Mouse (Mus musculus) kidney, embryonic 16.5 days (tissue): Measurements from ENCODE around the gene Cttnbp2nl. TPM values are rescaled to one million over a fixed set of nuclear protein-coding genes. Genes with fewer than 3 reads are reported as not detected.

Experiments
- ATAC-seq: fragments of 200-750 bp; cut with Nextera tagmentation; 2 replicates; pipeline ENCODE4 v1.8.0; 2017; ENCODE audit warnings: moderate TSS enrichment; ENCODE audit not compliant: low FRiP score, low TSS enrichment
- H3K27ac ChIP-seq: fragments of 300-500 bp; sonication (generic); 2 replicates; pipeline ENCODE4 v1.5.1; 2014; ENCODE audit warnings: low read length
- H3K27me3 ChIP-seq: fragments of 300-500 bp; sonication (generic); 2 replicates; pipeline ENCODE4 v1.6.1; 2014; ENCODE audit warnings: low read length, control low read depth, mixed read lengths; ENCODE audit not compliant: insufficient read depth
- H3K36me3 ChIP-seq: fragments of 300-500 bp; sonication (generic); 2 replicates; pipeline ENCODE4 v1.6.1; 2014; ENCODE audit warnings: low read length, control low read depth, mixed read lengths; ENCODE audit not compliant: insufficient read depth
- H3K4me1 ChIP-seq: fragments of 300-500 bp; sonication (generic); 2 replicates; pipeline ENCODE4 v1.6.1; 2014; ENCODE audit warnings: low read length, control low read depth, mixed read lengths; ENCODE audit not compliant: insufficient read depth
- H3K4me2 ChIP-seq: fragments of 300-500 bp; sonication (generic); replicated peaks from 2 replicates; pipeline ENCODE4 v1.6.1; 2014; ENCODE audit warnings: low read depth, low read length
- H3K4me3 ChIP-seq: fragments of 300-500 bp; sonication (generic); 2 replicates; pipeline ENCODE4 v1.5.1; 2014; ENCODE audit warnings: mild to moderate bottlenecking, low read length
- H3K9ac ChIP-seq: fragments of 300-500 bp; sonication (generic); replicated peaks from 2 replicates; pipeline ENCODE4 v1.6.1; 2014; ENCODE audit warnings: low read length
- H3K9me3 ChIP-seq: fragments of 300-500 bp; sonication (generic); 2 replicates; pipeline ENCODE4 v1.6.1; 2016; ENCODE audit warnings: low read length, control low read depth
- WGBS: fragments of 180-500 bp; shearing (Covaris S2); extraction: QIAGEN DNeasy Blood & Tissue Kit; methylation state at CpG from one replicate; pipeline ENCODE4 v1.1.7; 2014; 5-methylcytosine and 5-hydroxymethylcytosine counted together
- polyA plus RNA-seq: library from polyadenylated mRNA; unstranded; fragments of >200 nt; fragmentation: Nextera tagmentation; extraction: Ambion mirVana; gene quantifications from 2 replicates; pipeline ENCODE4 v1.2.1, GENCODE M21; 2015

Gene Cttnbp2nl
- polyA plus RNA-seq, 1 experiment from 2014 or later, result 28.6 TPM

DNA sequence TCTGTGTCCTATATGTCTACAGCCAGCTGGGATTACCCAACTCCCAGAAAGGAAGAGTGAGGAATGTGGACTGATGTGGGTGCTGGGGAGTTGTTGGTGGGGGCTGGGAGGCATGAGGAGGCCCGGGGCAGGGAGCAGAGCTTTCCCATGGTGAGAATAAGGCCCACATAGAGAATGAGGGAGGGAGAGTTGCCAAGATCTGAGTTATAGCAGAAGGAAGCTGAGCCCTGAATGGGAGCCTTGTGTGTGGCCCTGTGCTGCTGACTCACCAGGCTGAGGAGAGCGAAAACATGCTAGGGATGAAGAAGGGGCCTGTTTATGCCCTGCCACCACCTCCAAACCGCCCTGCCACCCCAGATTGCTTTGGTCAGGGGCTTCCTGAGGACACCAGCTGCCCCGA, 59.1 kb downstream of the Cttnbp2nl start:
- ATAC-seq, result peak; percentile 61
- no peaks in the 10 kb centered on the region for H3K27me3 ChIP-seq
- no peaks in the 10 kb centered on the region for H3K36me3 ChIP-seq
- no peak overlapping the region for H3K9ac ChIP-seq
- WGBS, result 44% methylated on average over 4 of the region's 4 CpGs
- peak overlapping the region; percentile 61 for H3K27ac ChIP-seq
- no peak overlapping the region for H3K4me2 ChIP-seq
- no peak overlapping the region for H3K4me3 ChIP-seq
- H3K4me1 ChIP-seq, result peaks cover 24% of the 10 kb centered on the region
- no peaks in the 10 kb centered on the region for H3K9me3 ChIP-seq

DNA sequence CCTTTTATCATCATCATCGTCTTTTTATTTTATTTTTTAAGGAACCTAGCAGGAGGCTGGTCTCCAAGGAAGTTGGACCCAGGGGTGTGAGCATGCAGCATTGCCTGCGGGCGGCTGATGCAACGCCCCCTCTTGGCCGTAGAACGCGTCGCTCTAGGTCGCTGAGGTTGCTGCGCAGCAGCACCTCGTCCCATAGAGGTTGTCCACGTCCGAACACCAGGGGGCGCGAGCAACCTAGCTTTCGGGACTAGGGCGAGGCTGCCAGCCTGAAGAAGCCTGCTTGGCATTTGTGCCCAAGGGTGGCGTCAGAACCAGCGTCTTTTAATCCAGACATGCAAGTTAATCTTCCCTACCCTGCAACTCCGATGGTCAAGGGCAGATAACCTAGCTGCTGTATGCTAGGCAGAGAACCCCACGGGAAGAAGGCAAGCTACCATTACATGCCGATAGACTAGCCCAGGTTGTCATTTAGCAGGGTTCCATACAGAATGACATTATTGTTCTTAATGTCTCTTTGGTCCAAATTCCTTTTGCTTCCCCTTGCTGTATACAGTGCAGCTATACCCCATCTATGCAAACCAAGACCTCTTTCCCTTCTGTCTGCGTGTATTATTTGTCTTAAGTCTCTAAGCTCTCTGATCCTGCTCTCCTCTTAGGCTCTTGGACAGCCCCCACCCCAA, 60.1 kb downstream of the Cttnbp2nl start:
- Histone ChIP-seq H3K9me3 (no peaks in the 10 kb centered on the region), H3K4me2 (peak overlapping the region; percentile 14; the same call in 1 of the 2 replicates), H3K4me1 (peaks cover 16% of the 10 kb centered on the region), H3K27ac (no peak overlapping the region), H3K27me3 (no peaks in the 10 kb centered on the region), H3K9ac (no peak overlapping the region), H3K4me3 (no peak overlapping the region), H3K36me3 (no peaks in the 10 kb centered on the region)
- 12% methylated on average over 23 of the region's 23 CpGs for WGBS
- peak; percentile 88 for ATAC-seq

DNA sequence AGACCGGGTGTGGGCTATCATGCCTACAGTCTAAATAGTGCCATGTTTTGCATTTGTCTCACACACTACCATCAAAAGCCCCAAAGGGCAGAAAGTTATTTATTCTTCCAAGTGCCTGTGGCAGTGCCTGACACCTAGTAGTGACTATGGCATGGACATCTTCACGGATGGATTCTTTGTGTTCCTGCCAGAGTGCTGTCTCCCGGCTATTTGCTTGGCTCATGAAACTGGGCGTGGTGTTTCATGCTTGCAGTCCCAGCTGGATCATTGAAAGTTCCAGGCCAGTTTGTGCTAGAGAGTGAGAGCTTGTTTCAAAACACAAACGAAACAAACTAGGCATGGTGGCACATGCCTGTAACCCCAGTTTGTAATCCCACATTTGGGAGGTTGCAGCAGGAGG, 61.2 kb downstream of the Cttnbp2nl start:
- no peak for ATAC-seq
- H3K36me3 ChIP-seq, result no peaks in the 10 kb centered on the region
- no peaks in the 10 kb centered on the region for H3K9me3 ChIP-seq
- peaks cover 13% of the 10 kb centered on the region for H3K4me1 ChIP-seq
- WGBS, result 68% methylated on average over 5 of the region's 5 CpGs
- no peak overlapping the region for H3K4me2 ChIP-seq
- H3K27me3 ChIP-seq, result no peaks in the 10 kb centered on the region
- H3K27ac ChIP-seq, result no peak overlapping the region
- no peak overlapping the region for H3K9ac ChIP-seq
- no peak overlapping the region for H3K4me3 ChIP-seq

DNA sequence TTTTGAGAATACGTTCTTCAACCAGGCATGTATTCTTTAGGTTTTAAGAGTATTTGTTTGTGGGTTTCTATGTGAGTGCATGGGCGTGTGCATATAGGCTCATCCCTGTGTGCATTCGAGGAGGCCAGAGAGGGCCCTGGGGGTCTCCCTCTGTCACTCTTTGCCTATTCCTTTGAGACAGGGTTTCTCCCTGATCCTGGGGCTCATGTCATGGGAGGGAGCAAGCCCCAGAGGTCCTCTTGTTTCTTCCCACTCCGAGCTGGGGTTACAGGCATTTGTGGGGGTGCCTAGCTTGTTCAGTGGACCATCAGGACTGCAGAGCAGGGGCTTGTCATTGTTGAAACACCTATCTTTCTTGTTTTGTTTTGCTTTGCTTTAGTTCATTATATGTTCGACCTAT, 65.1 kb downstream of the Cttnbp2nl start:
- Histone ChIP-seq H3K9me3 (no peaks in the 10 kb centered on the region), H3K9ac (no peak overlapping the region), H3K27ac (no peak overlapping the region), H3K4me3 (no peak overlapping the region), H3K27me3 (no peaks in the 10 kb centered on the region), H3K36me3 (no peaks in the 10 kb centered on the region), H3K4me1 (peaks cover 1% of the 10 kb centered on the region), H3K4me2 (no peak overlapping the region)
- 66% methylated on average over 5 of the region's 5 CpGs for WGBS
- ATAC-seq, result no peak

DNA sequence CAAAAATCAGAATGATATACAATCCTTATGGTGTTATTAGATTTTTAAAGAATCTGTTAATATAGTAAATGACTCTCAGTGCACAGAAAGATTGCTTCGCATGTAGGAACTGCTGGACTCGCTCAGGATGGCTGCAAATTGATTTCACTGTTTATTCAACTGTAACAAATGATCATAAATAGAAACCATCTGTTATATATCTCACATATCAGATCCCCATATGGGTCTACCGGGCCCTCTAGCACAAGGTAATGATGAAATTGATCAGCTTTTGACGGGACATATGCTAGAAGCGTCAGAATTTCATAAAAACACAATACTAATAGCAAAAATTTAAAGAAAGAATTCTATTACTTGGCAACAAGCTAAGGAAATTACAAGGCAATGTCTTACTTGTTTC, 73.2 kb downstream of the Cttnbp2nl start:
- Histone ChIP-seq H3K4me3 (no peak overlapping the region), H3K27ac (no peak overlapping the region), H3K4me2 (no peak overlapping the region), H3K4me1 (no peaks in the 10 kb centered on the region), H3K9me3 (no peaks in the 10 kb centered on the region), H3K27me3 (no peaks in the 10 kb centered on the region), H3K9ac (no peak overlapping the region), H3K36me3 (no peaks in the 10 kb centered on the region)
- 78% methylated on average over 5 of the region's 5 CpGs for WGBS
- ATAC-seq, result no peak

DNA sequence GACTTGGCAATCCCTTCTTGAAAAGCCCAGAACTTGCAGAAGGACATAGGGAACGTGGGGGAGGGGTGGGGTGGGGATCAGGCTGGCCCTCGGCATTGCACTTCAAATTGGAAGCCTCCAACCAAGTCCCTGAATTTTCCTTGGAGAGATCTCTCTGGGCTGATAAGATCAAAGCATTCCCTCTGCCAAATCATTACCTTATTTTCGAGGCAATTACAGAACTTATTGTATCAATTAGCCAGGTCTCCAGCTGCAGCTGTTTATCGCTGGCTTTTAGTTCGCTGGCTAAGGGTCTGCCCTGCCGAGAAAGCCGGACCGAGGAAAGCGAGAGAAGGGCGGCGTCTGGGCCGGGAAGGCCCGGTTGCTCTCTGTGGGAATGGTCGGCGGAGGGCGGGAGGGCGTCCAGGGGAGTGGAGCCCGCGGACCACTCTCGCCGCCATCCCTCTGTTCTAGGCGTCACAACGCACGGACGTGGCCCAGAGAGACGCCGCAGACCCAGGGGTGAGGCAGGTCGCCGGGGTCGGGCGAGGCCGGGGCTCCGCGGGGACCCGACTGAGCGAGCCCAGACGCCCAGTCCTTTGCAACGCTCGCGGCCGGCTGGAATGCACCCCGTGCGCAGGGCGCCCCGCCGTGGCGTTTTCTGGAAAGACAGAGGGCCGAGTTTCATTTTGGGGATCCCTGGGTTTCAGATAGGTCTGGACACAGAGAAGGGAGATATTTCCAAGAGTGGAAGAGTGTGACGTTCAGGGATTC, 85.2 kb downstream of the Cttnbp2nl start:
- H3K27me3 ChIP-seq, result peaks cover 23% of the 10 kb centered on the region
- H3K4me2 ChIP-seq, result peak overlapping the region; percentile 78
- H3K4me1 ChIP-seq, result peaks cover 18% of the 10 kb centered on the region
- 1% methylated on average over 45 of the region's 49 CpGs for WGBS
- peak; percentile 87 for ATAC-seq
- H3K9me3 ChIP-seq, result peaks cover 5% of the 10 kb centered on the region; the same call in 1 of the 2 replicates
- H3K36me3 ChIP-seq, result no peaks in the 10 kb centered on the region
- peak overlapping the region; percentile 62 for H3K4me3 ChIP-seq
- peak overlapping the region; percentile 57; the same call in 1 of the 2 replicates for H3K27ac ChIP-seq
- peak overlapping the region; percentile 81 for H3K9ac ChIP-seq

DNA sequence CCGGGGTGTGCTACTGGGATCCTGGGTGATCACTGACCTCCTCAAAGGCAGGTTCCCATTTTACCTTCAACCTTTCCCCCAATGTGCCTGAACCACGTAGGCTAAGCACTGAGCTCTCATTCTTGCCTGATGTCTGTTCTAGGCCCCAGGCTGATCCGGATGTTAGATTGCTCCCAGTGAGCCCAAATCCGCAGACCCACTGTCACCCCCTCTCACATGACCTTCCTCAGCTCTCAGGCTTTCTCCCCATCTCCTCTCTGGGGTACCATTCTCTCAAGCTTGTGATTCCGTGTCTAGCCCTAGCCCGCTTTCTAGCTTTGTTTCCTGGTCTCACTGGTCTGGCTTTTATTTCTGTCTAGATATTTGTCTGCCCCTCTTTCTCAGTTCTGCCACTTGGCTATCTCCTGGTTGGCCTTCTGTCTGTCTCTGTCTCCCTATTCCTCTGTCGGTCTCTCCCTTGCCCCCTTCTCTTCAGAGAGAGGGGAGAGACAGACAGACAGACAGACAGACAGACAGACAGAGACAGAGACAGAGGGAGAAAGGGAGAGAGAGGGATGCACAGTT, 86.9 kb downstream of the Cttnbp2nl start:
- H3K27me3 ChIP-seq, result peaks cover 39% of the 10 kb centered on the region

DNA sequence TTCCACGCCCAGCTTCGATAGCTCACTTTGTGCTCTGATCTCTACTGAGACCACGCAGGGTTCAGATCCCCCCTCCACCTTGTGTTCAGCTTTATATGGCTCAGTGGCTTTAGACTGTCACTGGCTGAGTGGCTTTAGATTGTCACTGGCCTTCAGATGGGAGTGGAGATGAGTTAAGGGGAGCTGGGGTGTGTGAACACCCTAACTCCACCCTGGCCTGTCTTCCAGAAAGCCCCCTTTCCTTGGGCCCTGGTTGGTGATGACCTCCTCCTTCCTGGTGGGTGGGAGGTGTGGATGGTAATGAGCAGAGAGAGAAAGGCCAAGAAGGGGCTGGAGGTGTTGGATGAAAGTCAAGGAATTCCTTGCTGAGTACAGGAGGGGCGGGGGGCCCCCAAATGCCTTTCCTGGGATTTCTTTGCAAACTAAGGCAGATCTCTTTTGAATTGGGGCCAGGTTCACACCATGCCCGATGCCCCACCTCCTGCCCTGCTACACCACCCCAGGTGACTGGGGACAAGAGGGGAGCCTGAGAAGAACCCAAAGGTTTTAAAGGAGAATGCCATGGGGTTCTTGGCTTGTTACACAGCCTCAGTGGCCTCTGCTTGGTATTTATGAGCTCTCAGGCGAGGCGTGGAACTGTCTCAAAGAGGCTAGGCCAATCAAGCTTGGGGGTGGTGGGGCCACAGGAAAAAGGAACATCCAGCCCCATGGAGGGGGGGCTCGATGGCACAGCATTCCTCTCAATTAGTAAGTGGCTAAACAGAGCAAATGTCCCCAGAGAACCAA, 87.7 kb downstream of the Cttnbp2nl start:
- ATAC-seq, result no peak
- H3K27me3 ChIP-seq, result peaks cover 48% of the 10 kb centered on the region
- H3K4me2 ChIP-seq, result no peak overlapping the region
- no peak overlapping the region for H3K27ac ChIP-seq
- H3K9ac ChIP-seq, result no peak overlapping the region
- H3K36me3 ChIP-seq, result no peaks in the 10 kb centered on the region
- WGBS, result 66% methylated on average over 8 of the region's 8 CpGs
- H3K9me3 ChIP-seq, result no peaks in the 10 kb centered on the region
- peaks cover 34% of the 10 kb centered on the region for H3K4me1 ChIP-seq
- no peak overlapping the region for H3K4me3 ChIP-seq

More for the DNA sequence above, 86.9 kb downstream of the Cttnbp2nl start:
- no peak overlapping the region for H3K9ac ChIP-seq
- H3K4me3 ChIP-seq, result no peak overlapping the region
- H3K36me3 ChIP-seq, result no peaks in the 10 kb centered on the region
- peaks cover 34% of the 10 kb centered on the region for H3K4me1 ChIP-seq
- ATAC-seq, result no peak
- peaks cover 4% of the 10 kb centered on the region; the same call in 1 of the 2 replicates for H3K9me3 ChIP-seq
- WGBS, result 78% methylated on average over 7 of the region's 7 CpGs
- H3K4me2 ChIP-seq, result no peak overlapping the region
- no peak overlapping the region for H3K27ac ChIP-seq

DNA sequence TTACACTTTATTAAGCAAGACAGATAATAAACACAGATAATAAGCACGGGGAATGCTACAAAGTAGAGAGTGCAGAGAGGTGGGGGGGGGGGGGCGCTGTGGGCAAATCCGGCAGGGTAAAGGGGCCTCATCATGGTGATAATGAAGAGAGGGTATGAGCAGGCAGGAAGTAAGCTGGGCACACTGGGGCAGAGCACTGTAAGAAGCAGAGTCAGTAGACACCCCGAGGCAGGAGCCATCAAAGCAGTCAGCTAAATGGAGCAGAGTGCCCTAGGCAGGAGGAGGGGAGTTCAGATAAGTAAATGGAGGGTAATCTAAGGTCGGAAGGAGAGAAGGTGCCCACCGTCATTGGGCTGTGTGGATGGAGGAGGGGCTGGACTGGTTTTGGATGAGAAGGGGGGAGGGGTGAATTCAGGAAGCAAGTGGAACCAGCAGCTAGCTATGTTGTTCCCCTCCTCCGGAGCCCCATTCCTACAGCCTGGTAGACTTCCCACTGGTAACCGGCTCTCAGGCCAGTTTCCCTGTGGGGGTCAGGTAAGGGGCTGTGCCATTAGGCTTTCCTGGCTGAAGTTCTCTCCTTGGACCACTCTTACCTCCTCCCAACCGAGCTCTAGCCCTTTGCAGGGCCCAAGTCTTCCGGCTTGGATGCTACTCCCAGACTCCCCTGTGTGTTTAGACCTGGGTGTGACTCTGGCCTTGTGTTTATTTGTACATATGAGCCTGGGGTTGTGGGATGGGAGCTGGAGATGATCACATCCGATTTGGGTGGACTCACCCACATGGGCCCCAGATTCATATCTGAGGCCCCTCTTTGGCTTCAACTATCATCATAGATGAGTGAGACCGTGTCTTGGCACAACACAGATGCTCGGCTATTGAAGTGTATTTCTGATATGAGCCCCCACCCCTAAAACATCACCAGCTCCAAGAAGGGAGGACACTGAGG, 89.3 kb downstream of the Cttnbp2nl start:
- no peak overlapping the region for H3K4me3 ChIP-seq
- peaks cover 63% of the 10 kb centered on the region for H3K27me3 ChIP-seq
- no peak overlapping the region for H3K27ac ChIP-seq
- no peak overlapping the region for H3K4me2 ChIP-seq
- H3K9ac ChIP-seq, result no peak overlapping the region
- WGBS, result 28% methylated on average over 12 of the region's 13 CpGs
- no peaks in the 10 kb centered on the region for H3K9me3 ChIP-seq
- no peaks in the 10 kb centered on the region for H3K36me3 ChIP-seq
- ATAC-seq, result no peak
- H3K4me1 ChIP-seq, result peaks cover 33% of the 10 kb centered on the region
